Mouse (Mus musculus): ENCODE data around the gene Paxbp1. TPM values are rescaled to one million over a fixed set of nuclear protein-coding genes. Genes with fewer than 3 reads are reported as not detected.

Paxbp1 gene
- polyA plus RNA-seq, 1 experiment = 72.0 TPM

DNA sequence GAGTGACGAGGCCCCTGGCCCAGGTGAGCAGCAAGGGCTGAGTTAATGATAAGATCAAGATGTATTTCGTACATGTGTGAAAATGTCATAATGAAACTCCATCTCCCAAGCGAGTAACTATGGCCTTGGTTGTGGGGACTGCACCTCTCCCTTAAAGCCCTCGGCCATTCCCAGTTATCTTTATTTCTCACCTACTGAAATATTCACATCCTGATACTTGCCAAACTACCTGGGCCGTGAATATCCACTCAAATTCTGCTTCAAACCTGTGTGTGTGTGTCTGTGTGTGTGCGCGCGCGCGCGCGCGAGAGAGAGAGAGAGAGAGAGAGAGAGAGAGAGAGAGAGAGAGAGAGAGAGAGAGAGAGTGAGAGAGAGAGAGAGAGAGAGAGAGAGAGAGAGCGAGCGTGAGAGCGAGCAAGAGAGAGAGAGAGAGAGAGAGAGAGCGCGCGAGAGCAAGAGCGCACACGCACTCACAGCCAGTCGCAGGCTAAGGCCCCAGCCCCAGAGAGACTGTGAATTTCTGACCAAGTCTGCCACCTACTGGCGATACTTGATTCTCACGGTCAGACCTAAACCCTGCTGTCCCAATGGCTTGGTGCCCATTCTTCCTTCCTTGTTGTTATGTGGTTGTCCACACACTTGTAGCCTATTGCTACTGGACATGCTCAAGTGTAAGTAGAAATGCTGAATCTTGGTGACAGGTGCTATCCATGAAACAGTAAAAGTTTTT, 29.0 kb upstream of the Paxbp1 start:
- Histone ChIP-seq H3K4me3 (replicated peaks; ENCODE audit: control insufficient read depth, low read depth, low read length) (no peak overlapping the region), H3K27ac (ENCODE audit: control insufficient read depth, insufficient read depth, low read depth, low read length, poor library complexity) (no peak overlapping the region), H3K4me1 (ENCODE audit: control insufficient read depth, insufficient read depth, low read length) (no peaks in the 10 kb centered on the region; the same call in 1 of the 2 replicates)
- WGBS = 38% methylated on average over 24 of the region's 24 CpGs
- TF ChIP-seq CTCF (IDR thresholded peaks at IDR 0.05; ENCODE audit: control insufficient read depth, insufficient read depth, low read length) (peak; percentile 89), POLR2A (IDR thresholded peaks at IDR 0.05; ENCODE audit: borderline replicate concordance, control insufficient read depth, low read depth, low read length) (no peak)

DNA sequence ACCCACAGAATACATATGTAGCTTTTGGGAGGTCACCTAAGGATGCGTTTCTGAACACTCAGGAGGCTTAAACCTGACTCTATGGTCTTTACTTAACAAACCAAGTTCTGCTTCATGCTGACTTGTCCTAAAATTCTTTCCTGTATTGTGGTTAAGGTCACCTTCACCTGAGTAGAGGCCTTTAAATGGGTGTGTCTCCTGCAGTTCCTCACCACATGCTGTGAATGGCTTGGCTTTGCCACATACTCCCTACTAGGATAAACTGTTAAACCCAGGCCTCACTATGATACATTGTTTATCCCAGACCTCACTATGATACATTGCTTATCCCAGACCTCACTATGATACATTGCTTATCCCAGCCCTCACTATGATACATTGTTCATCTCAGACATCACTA, 27.9 kb upstream of the Paxbp1 start:
- no peak overlapping the region for H3K4me3 ChIP-seq (replicated peaks; ENCODE audit: control insufficient read depth, low read depth, low read length)
- H3K27ac ChIP-seq (ENCODE audit: control insufficient read depth, insufficient read depth, low read depth, low read length, poor library complexity) = no peak overlapping the region
- TF ChIP-seq CTCF (IDR thresholded peaks at IDR 0.05; ENCODE audit: control insufficient read depth, insufficient read depth, low read length) = no peak
- H3K4me1 ChIP-seq (ENCODE audit: control insufficient read depth, insufficient read depth, low read length) = no peaks in the 10 kb centered on the region; the same call in 1 of the 2 replicates
- WGBS = 100% methylated on average over 1 of the region's 1 CpGs

DNA sequence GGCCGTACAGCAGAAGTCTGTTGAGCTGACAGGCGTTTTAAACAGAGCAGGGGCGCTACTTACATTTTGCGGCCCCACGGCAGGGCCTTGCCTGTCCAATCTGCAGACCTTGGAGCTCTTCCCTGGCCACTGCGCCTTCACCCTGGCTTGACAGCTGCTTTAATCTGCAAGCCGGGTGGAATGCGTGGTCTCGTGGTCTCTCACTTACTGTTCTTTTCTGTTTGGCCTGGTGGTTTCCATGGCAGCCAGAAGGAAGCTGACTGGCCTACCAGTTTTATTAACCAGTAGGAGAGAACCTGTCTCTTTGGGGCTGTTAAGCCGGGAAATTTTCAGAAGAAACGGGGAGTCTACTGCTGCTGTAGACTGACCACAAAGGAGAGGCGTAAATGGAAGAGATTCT, 24.6 kb upstream of the Paxbp1 start:
- Histone ChIP-seq H3K4me1 (ENCODE audit: control insufficient read depth, insufficient read depth, low read length) (peaks cover 2% of the 10 kb centered on the region; the same call in 1 of the 2 replicates), H3K27ac (ENCODE audit: control insufficient read depth, insufficient read depth, low read depth, low read length, poor library complexity) (no peak overlapping the region), H3K4me3 (replicated peaks; ENCODE audit: control insufficient read depth, low read depth, low read length) (no peak overlapping the region)
- WGBS = 64% methylated on average over 12 of the region's 12 CpGs
- no peak for TF ChIP-seq POLR2A (IDR thresholded peaks at IDR 0.05; ENCODE audit: borderline replicate concordance, control insufficient read depth, low read depth, low read length)
- no peak for TF ChIP-seq CTCF (IDR thresholded peaks at IDR 0.05; ENCODE audit: control insufficient read depth, insufficient read depth, low read length)

DNA sequence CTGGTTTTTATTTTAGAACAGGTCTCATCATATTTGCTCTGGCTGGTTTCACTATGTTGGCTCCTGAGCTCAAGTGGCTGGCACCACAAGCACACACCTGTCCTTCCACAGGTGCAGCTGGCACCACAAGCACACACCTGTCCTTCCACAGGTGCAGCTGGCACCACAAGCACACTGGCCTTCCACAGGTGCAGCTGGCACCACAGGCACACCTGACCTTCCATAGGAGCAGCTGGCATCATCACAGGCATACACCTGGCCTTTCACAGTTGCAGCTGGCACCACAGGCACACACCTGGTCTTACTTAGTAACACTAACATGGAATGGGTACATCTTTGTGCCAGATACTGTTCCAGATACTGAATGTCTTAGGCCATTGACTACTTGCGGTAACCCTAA, 22.8 kb upstream of the Paxbp1 start:
- H3K4me3 ChIP-seq (replicated peaks; ENCODE audit: control insufficient read depth, low read depth, low read length) = no peak overlapping the region
- TF ChIP-seq POLR2A (IDR thresholded peaks at IDR 0.05; ENCODE audit: borderline replicate concordance, control insufficient read depth, low read depth, low read length) (no peak), CTCF (IDR thresholded peaks at IDR 0.05; ENCODE audit: control insufficient read depth, insufficient read depth, low read length) (no peak)
- peaks cover 4% of the 10 kb centered on the region for H3K4me1 ChIP-seq (ENCODE audit: control insufficient read depth, insufficient read depth, low read length)
- WGBS = 97% methylated on average over 1 of the region's 1 CpGs
- H3K27ac ChIP-seq (ENCODE audit: control insufficient read depth, insufficient read depth, low read depth, low read length, poor library complexity) = no peak overlapping the region

DNA sequence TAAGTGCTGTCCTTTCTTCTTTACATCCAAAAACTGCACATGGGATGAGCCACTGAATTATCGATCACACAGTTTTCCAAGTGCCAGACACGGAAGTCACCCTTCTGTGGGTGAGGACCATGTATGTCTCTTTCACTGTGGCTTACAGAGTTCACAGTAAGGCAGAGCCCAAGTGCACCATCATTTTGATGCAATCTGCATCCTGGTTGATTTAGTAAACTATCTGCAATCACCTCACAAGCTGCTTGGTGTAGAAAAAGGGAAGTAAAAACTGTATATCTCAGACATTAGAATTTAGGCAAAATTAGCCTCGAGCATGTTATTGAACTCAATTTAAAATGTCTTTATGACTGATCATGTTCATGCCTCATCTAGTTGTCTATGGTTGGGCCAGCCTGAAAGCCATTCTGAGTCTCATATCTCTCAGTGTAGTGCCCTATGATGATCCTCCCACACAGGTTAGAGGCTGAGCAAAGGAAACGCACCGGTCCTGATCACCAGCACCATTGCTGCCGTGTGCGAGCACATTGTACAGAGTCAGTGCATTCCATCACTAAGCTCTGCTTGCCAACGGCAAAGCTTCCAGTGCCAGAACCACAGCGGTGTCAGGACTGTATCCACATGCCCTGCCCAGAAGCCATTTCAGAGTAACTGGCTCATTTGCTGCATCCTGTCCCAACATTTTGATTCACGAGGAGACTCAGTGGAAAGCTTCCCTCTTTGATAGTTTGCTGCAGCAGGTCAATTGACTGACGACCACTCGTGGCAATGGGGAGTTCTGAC, 20.4 kb upstream of the Paxbp1 start:
- 53% methylated on average over 12 of the region's 12 CpGs for WGBS
- TF ChIP-seq CTCF (IDR thresholded peaks at IDR 0.05; ENCODE audit: control insufficient read depth, insufficient read depth, low read length) (no peak), POLR2A (IDR thresholded peaks at IDR 0.05; ENCODE audit: borderline replicate concordance, control insufficient read depth, low read depth, low read length) (no peak)
- H3K4me3 ChIP-seq (replicated peaks; ENCODE audit: control insufficient read depth, low read depth, low read length) = no peak overlapping the region
- H3K27ac ChIP-seq (ENCODE audit: control insufficient read depth, insufficient read depth, low read depth, low read length, poor library complexity) = peak overlapping the region; percentile 60
- peaks cover 4% of the 10 kb centered on the region for H3K4me1 ChIP-seq (ENCODE audit: control insufficient read depth, insufficient read depth, low read length)

DNA sequence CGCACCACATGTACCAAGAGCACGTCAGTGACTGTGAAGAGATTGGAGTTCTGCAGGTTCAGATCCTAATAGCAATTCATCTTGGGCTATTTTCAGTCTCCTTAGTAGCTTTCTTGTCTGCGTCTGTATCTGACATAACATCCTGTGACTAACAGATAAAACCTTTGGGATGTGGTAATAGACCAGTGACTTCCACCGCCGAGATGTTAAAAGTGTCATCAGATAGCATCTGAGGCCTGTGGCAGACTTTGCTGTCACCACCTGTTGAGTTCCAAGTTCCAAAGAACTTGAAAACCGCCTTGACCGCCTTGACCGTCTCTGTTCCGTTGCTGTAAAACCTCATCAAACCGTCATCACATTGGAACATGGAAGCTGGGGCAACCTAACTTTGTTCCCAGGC, 19.4 kb upstream of the Paxbp1 start:
- WGBS = 48% methylated on average over 10 of the region's 10 CpGs
- TF ChIP-seq POLR2A (IDR thresholded peaks at IDR 0.05; ENCODE audit: borderline replicate concordance, control insufficient read depth, low read depth, low read length) (no peak), CTCF (IDR thresholded peaks at IDR 0.05; ENCODE audit: control insufficient read depth, insufficient read depth, low read length) (no peak)
- Histone ChIP-seq H3K4me1 (ENCODE audit: control insufficient read depth, insufficient read depth, low read length) (peaks cover 4% of the 10 kb centered on the region), H3K27ac (ENCODE audit: control insufficient read depth, insufficient read depth, low read depth, low read length, poor library complexity) (peak overlapping the region; percentile 68), H3K4me3 (replicated peaks; ENCODE audit: control insufficient read depth, low read depth, low read length) (no peak overlapping the region)

DNA sequence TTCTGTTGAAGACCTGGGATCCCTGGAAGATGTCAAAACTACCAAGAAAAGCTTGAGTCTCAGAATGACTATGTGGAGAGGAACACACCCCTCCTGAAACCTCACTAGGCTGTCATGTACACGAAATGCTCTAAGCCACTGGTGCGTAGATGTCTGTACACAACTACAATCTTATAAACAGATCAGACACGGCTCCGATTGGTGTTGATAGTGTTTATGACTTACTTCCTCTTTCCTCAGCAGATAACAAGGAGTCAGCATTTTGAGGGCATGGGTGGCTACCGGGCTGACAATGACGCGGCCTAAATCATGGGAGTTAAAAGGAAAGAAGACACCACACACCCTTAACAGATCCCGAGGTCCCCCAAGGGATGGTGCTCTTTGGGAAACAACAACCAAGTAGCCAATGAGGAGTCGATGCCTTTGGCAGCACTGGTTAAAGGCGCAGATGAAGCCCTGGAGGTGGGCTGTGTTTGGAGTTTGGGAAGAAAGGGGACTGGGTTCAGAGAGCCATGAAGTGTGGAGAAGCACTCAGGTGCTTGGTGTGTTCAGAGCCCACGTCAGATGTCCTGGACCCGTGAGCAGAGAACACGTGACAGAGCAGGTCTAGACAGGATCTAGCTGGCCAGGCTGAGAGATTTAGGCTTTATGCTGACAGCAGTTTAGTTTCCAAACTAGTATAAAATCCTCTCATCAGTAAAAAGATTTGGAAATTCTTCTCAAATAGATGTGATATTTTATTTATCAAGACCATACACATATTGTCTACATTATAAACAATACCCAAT, 17.4 kb upstream of the Paxbp1 start:
- no peak for TF ChIP-seq POLR2A (IDR thresholded peaks at IDR 0.05; ENCODE audit: borderline replicate concordance, control insufficient read depth, low read depth, low read length)
- TF ChIP-seq CTCF (IDR thresholded peaks at IDR 0.05; ENCODE audit: control insufficient read depth, insufficient read depth, low read length) = no peak
- 26% methylated on average over 13 of the region's 13 CpGs for WGBS

DNA sequence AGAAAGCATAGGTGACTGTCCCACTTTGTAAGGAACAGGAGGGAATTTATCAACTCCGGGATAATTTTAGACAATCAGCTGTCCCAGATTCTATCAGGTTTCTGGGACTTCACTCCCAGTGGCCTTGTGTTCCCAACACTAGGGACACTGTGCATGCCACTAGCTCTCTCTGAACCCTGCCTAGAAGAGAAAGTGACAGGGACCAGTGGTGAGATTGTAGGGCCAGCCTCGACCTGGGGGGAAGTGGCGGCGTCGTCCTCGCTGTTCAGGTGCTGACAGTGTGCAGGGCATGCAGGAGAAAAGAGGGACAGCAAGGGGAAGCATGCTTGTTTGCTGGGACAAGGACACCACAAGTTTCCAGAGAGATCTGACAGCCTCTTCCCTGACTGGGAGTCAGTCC, 13.4 kb upstream of the Paxbp1 start:
- no peak overlapping the region for H3K27ac ChIP-seq (ENCODE audit: control insufficient read depth, insufficient read depth, low read depth, low read length, poor library complexity)
- WGBS = 68% methylated on average over 6 of the region's 6 CpGs

More for the DNA sequence above, 17.4 kb upstream of the Paxbp1 start:
- Histone ChIP-seq H3K4me1 (ENCODE audit: control insufficient read depth, insufficient read depth, low read length) (peaks cover 4% of the 10 kb centered on the region), H3K4me3 (replicated peaks; ENCODE audit: control insufficient read depth, low read depth, low read length) (no peak overlapping the region), H3K27ac (ENCODE audit: control insufficient read depth, insufficient read depth, low read depth, low read length, poor library complexity) (peak overlapping the region; percentile 35)

More for the DNA sequence above, 13.4 kb upstream of the Paxbp1 start:
- Histone ChIP-seq H3K4me3 (replicated peaks; ENCODE audit: control insufficient read depth, low read depth, low read length) (no peak overlapping the region), H3K4me1 (ENCODE audit: control insufficient read depth, insufficient read depth, low read length) (no peaks in the 10 kb centered on the region; the same call in 1 of the 2 replicates)
- TF ChIP-seq CTCF (IDR thresholded peaks at IDR 0.05; ENCODE audit: control insufficient read depth, insufficient read depth, low read length) (no peak), POLR2A (IDR thresholded peaks at IDR 0.05; ENCODE audit: borderline replicate concordance, control insufficient read depth, low read depth, low read length) (no peak)
